Mouse (Mus musculus) heart, postnatal 0 days (tissue): Measurements from ENCODE around the gene Cdc42. TPM values are rescaled to one million over a fixed set of nuclear protein-coding genes. Genes with fewer than 3 reads are reported as not detected.
A peak's percentile ranks its signal among the peaks of the same experiment; 100 is the strongest.

ENCODE experiments used
- ATAC-seq: fragments of 200-750 bp; cut with Nextera tagmentation; 2 replicates; pipeline ENCODE4 v1.8.0; 2017; ENCODE audit warnings: low read depth, moderate number of reproducible peaks, moderate library complexity; ENCODE audit not compliant: insufficient read depth
- DNase-seq: peaks from one replicate; pipeline ENCODE4 v3.0.0-alpha.2; 2016; ENCODE audit warnings: low spot score
- H3K27ac ChIP-seq: fragments of 300-500 bp; sonication (generic); 2 replicates; pipeline ENCODE4 v1.5.1; 2014; ENCODE audit warnings: low read depth, mild to moderate bottlenecking
- H3K27me3 ChIP-seq: fragments of 300-500 bp; sonication (generic); 2 replicates; pipeline ENCODE4 v1.6.1; 2014; ENCODE audit warnings: low read length, mixed read lengths; ENCODE audit not compliant: control insufficient read depth, insufficient read depth
- H3K36me3 ChIP-seq: fragments of 300-500 bp; sonication (generic); replicated peaks from 2 replicates; pipeline ENCODE4 v1.6.1; 2014; ENCODE audit warnings: low read length, mixed read lengths; ENCODE audit not compliant: control insufficient read depth, insufficient read depth
- H3K4me1 ChIP-seq: fragments of 300-500 bp; sonication (generic); 2 replicates; pipeline ENCODE4 v1.6.1; 2014; ENCODE audit warnings: antibody characterized with exemption; ENCODE audit not compliant: control insufficient read depth, insufficient read depth
- H3K4me2 ChIP-seq: fragments of 300-500 bp; sonication (generic); 2 replicates; pipeline ENCODE4 v1.6.1; 2014; ENCODE audit warnings: low read depth, mild to moderate bottlenecking, low read length, moderate library complexity
- H3K4me3 ChIP-seq: fragments of 300-500 bp; sonication (generic); 2 replicates; pipeline ENCODE4 v1.5.1; 2014; ENCODE audit warnings: low read depth, low read length
- H3K9ac ChIP-seq: fragments of 300-500 bp; sonication (generic); replicated peaks from 2 replicates; pipeline ENCODE4 v1.6.1; 2014; ENCODE audit warnings: low read depth, low read length, mixed read lengths
- H3K9me3 ChIP-seq: fragments of 300-500 bp; sonication (generic); replicated peaks from 2 replicates; pipeline ENCODE4 v1.6.1; 2016; ENCODE audit warnings: low read length; ENCODE audit not compliant: control insufficient read depth
- CTCF ChIP-seq: IDR thresholded peaks from 2 replicates; pipeline ENCODE4 v1.5.1; 2016; ENCODE audit warnings: antibody characterized with exemption, control low read depth, low read depth
- EP300 ChIP-seq: IDR thresholded peaks from 2 replicates; pipeline ENCODE4 v1.6.1; 2016; ENCODE audit warnings: antibody characterized with exemption, low read depth
- WGBS: fragments of 180-500 bp; shearing (Covaris S2); extraction: QIAGEN DNeasy Blood & Tissue Kit; methylation state at CpG from one replicate; pipeline ENCODE4 v1.1.7; 2014; 5-methylcytosine and 5-hydroxymethylcytosine counted together
- polyA plus RNA-seq: library from polyadenylated mRNA; unstranded; fragments of >200 nt; fragmentation: Nextera tagmentation; extraction: Ambion mirVana; gene quantifications from 2 replicates; pipeline ENCODE4 v1.2.1, GENCODE M21; 2015
- total RNA-seq: library from RNA; depleted of rRNA; stranded (reverse); fragments of >200 nt; gene quantifications from 2 replicates; pipeline ENCODE4 v1.2.3, GENCODE M21; 2014; ENCODE audit warnings: low replicate concordance

Cdc42 gene
- total and polyA plus RNA-seq, 2 experiments from 2014 or later: 295 to 397 TPM

GRCm38 (mm10) chr4:137391287-137391686 is 33.8 kb upstream of the Cdc42 start:
- peak; percentile 33 for TF ChIP-seq CTCF
- no peak for TF ChIP-seq EP300
- Histone ChIP-seq H3K4me2 (no peak overlapping the region), H3K27me3 (no peaks in the 10 kb centered on the region), H3K36me3 (no peaks in the 10 kb centered on the region), H3K9me3 (0 out of 2 replicates have a peak, but pooled peaks cover 3% of the 10 kb centered on the region), H3K4me3 (no peak overlapping the region), H3K9ac (no peak overlapping the region), H3K4me1 (peaks cover 7% of the 10 kb centered on the region; the same call in 1 of the 2 replicates), H3K27ac (no peak overlapping the region)
- ATAC-seq (no peak), DNase-seq (no peak)
- 89% methylated on average over 3 of the region's 3 CpGs for WGBS

GRCm38 (mm10) chr4:137390196-137390595 is 32.7 kb upstream of the Cdc42 start:
- Histone ChIP-seq H3K4me3 (no peak overlapping the region), H3K9me3 (0 out of 2 replicates have a peak, but pooled peaks cover 3% of the 10 kb centered on the region), H3K36me3 (no peaks in the 10 kb centered on the region), H3K4me2 (no peak overlapping the region), H3K27ac (no peak overlapping the region), H3K4me1 (peaks cover 7% of the 10 kb centered on the region; the same call in 1 of the 2 replicates), H3K9ac (no peak overlapping the region), H3K27me3 (no peaks in the 10 kb centered on the region)
- TF ChIP-seq EP300 (no peak), CTCF (no peak)
- ATAC-seq (no peak), DNase-seq (no peak)
- 89% methylated on average over 4 of the region's 4 CpGs for WGBS

- H3K27ac ChIP-seq: peak overlapping the region; percentile 95
- WGBS: 39% methylated on average over 6 of the region's 6 CpGs
Observed at GRCm38 (mm10) chr4:137388983-137389382, 31.5 kb upstream of the Cdc42 start.

GRCm38 (mm10) chr4:137388059-137388794 is 30.7 kb upstream of the Cdc42 start:
- H3K27me3 ChIP-seq: no peaks in the 10 kb centered on the region
- WGBS: under 1% methylated on average over 46 of the region's 46 CpGs
- TF ChIP-seq EP300 (peak; percentile 78; the same call in 1 of the 2 replicates), CTCF (no peak)
- H3K4me1 ChIP-seq: peaks cover 7% of the 10 kb centered on the region; the same call in 1 of the 2 replicates
- H3K4me3 ChIP-seq: peak overlapping the region; percentile 70
- ATAC-seq (peak; percentile 91), DNase-seq (peak; percentile 91)
- H3K9ac ChIP-seq: peak overlapping the region; percentile 79
- no peaks in the 10 kb centered on the region for H3K36me3 ChIP-seq
- H3K9me3 ChIP-seq: 0 out of 2 replicates have a peak, but pooled peaks cover 3% of the 10 kb centered on the region
- peak overlapping the region; percentile 95 for H3K27ac ChIP-seq
- H3K4me2 ChIP-seq: peak overlapping the region; percentile 83

More at GRCm38 (mm10) chr4:137388983-137389382, 31.5 kb upstream of the Cdc42 start:
- no peaks in the 10 kb centered on the region for H3K36me3 ChIP-seq
- TF ChIP-seq EP300 (no peak), CTCF (no peak)
- peaks cover 7% of the 10 kb centered on the region; the same call in 1 of the 2 replicates for H3K4me1 ChIP-seq
- H3K4me3 ChIP-seq: peak overlapping the region; percentile 70
- H3K9ac ChIP-seq: peak overlapping the region; percentile 79
- DNase-seq (peak; percentile 20), ATAC-seq (no peak)
- peak overlapping the region; percentile 83 for H3K4me2 ChIP-seq
- H3K27me3 ChIP-seq: no peaks in the 10 kb centered on the region
- H3K9me3 ChIP-seq: 0 out of 2 replicates have a peak, but pooled peaks cover 3% of the 10 kb centered on the region

GRCm38 (mm10) chr4:137387482-137388058 is 30.1 kb upstream of the Cdc42 start:
- Histone ChIP-seq H3K4me1 (peaks cover 7% of the 10 kb centered on the region; the same call in 1 of the 2 replicates), H3K36me3 (no peaks in the 10 kb centered on the region), H3K9ac (peak overlapping the region; percentile 79), H3K9me3 (0 out of 2 replicates have a peak, but pooled peaks cover 3% of the 10 kb centered on the region), H3K4me2 (peak overlapping the region; percentile 83), H3K27me3 (no peaks in the 10 kb centered on the region), H3K27ac (peak overlapping the region; percentile 95), H3K4me3 (peak overlapping the region; percentile 70)
- TF ChIP-seq CTCF (no peak), EP300 (no peak)
- no peak for DNase-seq
- ATAC-seq: no peak
- WGBS: under 1% methylated on average over 20 of the region's 20 CpGs
